Mouse (Mus musculus) C2C12 (cell line): ENCODE measurements around the gene Miga1. TPM values are rescaled to one million over a fixed set of nuclear protein-coding genes. Genes with fewer than 3 reads are reported as not detected.

Source experiments
- H3K27me3 ChIP-seq: one replicate; pipeline ENCODE4 v1.6.1; 2011; ENCODE audit not compliant: control insufficient read depth, insufficient read depth, insufficient read length
- H3K36me3 ChIP-seq: one replicate; pipeline ENCODE4 v1.6.1; 2011; ENCODE audit not compliant: control insufficient read depth, insufficient read depth
- H3K4me3 ChIP-seq: one replicate; pipeline ENCODE4 v1.5.1; 2011; ENCODE audit warnings: mild to moderate bottlenecking, control low read depth; ENCODE audit not compliant: poor library complexity, insufficient read depth, severe bottlenecking
- H3K79me2 ChIP-seq: one replicate; pipeline ENCODE4 v1.6.1; 2011; ENCODE audit not compliant: control insufficient read depth, insufficient read depth
- H3K79me3 ChIP-seq: one replicate; pipeline ENCODE4 v1.6.1; 2011; ENCODE audit warnings: low read depth, control low read depth
- H3ac ChIP-seq: one replicate; pipeline ENCODE3; 2011; ENCODE audit warnings: low read depth; ENCODE audit not compliant: control insufficient read depth, insufficient read length
- CEBPB ChIP-seq: IDR thresholded peaks from one replicate; pipeline ENCODE4 v1.6.1; 2011; ENCODE audit warnings: low read depth, mild to moderate bottlenecking, control low read depth, moderate library complexity
- CTCF ChIP-seq: IDR thresholded peaks from one replicate; pipeline ENCODE4 v1.5.1; 2011; ENCODE audit not compliant: control insufficient read depth, insufficient read depth, insufficient read length
- FOSL1 ChIP-seq: IDR thresholded peaks from one replicate; pipeline ENCODE4 v1.8.0; 2011; ENCODE audit warnings: mild to moderate bottlenecking, low read length; ENCODE audit not compliant: poor library complexity, insufficient read depth, severe bottlenecking
- MAX ChIP-seq: IDR thresholded peaks from one replicate; pipeline ENCODE4 v1.6.1; 2011; ENCODE audit warnings: mild to moderate bottlenecking, control low read depth
- MYOD1 ChIP-seq: IDR thresholded peaks from one replicate; pipeline ENCODE4 v1.6.1; 2011; ENCODE audit warnings: low read depth; ENCODE audit not compliant: control insufficient read depth, insufficient read length
- MYOG ChIP-seq: IDR thresholded peaks from one replicate; pipeline ENCODE4 v1.6.1; 2011; ENCODE audit not compliant: control insufficient read depth, insufficient read length; ENCODE audit errors: extremely low read depth
- USF1 ChIP-seq: IDR thresholded peaks from one replicate; pipeline ENCODE4 v1.6.1; 2011; ENCODE audit warnings: low read depth, mild to moderate bottlenecking, control low read depth, moderate library complexity
- polyA plus RNA-seq: library from polyadenylated mRNA; unstranded; fragments of >200 nt; fragmentation: generic; extraction: Trizol; gene quantifications from one replicate; pipeline ENCODE4 v1.2.1, GENCODE M21; 2012; ENCODE audit warnings: missing spikeins

Miga1 gene
- polyA plus RNA-seq, 1 experiment = 0.43 TPM

DNA sequence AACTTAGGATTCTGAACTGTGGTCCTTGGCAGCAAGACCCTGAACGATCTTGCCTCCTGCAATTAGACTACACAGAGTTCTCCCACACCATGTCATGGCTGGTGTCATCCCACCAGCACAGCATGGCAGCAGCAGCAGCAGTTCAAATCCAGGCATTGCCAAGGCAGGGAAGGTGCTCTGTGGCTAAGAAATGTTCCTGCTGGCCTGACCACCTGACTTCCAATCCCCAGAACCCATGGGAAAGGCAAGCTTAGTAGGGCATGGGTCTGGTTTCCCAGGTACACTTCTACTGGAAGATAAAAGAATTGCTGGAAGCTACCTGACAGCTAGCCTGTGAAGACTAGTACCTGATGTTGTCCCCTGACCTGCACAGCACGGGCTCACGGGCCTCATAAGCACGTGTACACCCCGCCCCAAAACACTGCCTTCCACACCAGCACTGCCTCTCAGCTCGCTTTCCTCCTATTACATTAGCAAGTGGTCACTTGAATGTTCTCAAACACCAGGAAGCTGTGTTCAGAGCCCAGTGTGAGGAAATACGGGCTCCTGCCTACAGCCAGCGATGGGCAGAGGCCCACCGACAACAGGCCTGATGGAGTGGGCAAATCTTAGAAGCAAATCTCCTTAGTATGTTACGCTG is 69.0 kb downstream of the Miga1 start:
- Histone ChIP-seq H3K36me3 (no peaks in the 10 kb centered on the region), H3K4me3 (no peak overlapping the region), H3K79me2 (no peaks in the 10 kb centered on the region), H3K27me3 (no peaks in the 10 kb centered on the region), H3K79me3 (no peaks in the 10 kb centered on the region), H3ac (no peak overlapping the region)
- no peak for TF ChIP-seq MAX
- no peak for TF ChIP-seq USF1
- no peak for TF ChIP-seq FOSL1
- TF ChIP-seq CEBPB = no peak
- no peak for TF ChIP-seq CTCF
- no peak for TF ChIP-seq MYOG
- no peak for TF ChIP-seq MYOD1

- Histone ChIP-seq H3K79me3 (peaks cover 4% of the 10 kb centered on the region), H3K27me3 (no peaks in the 10 kb centered on the region), H3K36me3 (no peaks in the 10 kb centered on the region), H3K4me3 (no peak overlapping the region), H3ac (no peak overlapping the region), H3K79me2 (peaks cover 24% of the 10 kb centered on the region)
- TF ChIP-seq USF1 (no peak), MYOD1 (no peak), CTCF (no peak), CEBPB (no peak), MYOG (no peak), MAX (no peak), FOSL1 (no peak)
Observed at GRCm38 (mm10) chr3:152268099-152268498, 72.1 kb downstream of the Miga1 start.

DNA sequence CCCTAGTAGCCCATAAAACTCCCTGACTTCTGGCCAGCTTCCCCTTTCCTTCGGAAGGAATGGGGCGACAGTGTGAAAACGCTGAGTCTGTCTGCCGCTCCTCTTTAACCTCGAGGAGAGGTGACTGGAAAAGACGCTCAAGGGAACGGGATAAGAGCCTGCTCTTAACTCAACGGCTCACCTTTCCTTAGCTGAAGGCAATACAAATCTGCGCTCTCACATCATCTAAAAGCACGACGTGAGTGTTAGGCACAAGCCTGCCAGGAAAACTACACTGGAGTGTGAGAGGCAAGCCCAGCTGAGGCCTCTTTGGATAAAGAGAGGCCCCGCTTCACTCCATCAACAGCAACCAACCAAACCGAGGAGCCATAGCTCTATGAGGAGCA is 74.2 kb downstream of the Miga1 start, which contains the start of gene Nexn:
Gene Nexn (minus strand): TSS at position 315 of the 386 bp plus-strand sequence.
- no peaks in the 10 kb centered on the region for H3K36me3 ChIP-seq
- TF ChIP-seq MAX = no peak
- TF ChIP-seq FOSL1 = no peak
- TF ChIP-seq CEBPB = no peak
- TF ChIP-seq MYOD1 = no peak
- TF ChIP-seq MYOG = no peak
- no peak for TF ChIP-seq USF1
- peaks cover 43% of the 10 kb centered on the region for H3K79me2 ChIP-seq
- no peaks in the 10 kb centered on the region for H3K27me3 ChIP-seq
- H3K79me3 ChIP-seq = peaks cover 8% of the 10 kb centered on the region
- H3K4me3 ChIP-seq = peak within 1 kb of the TSS; percentile 48
- H3ac ChIP-seq = peak within 1 kb of the TSS; percentile 94

DNA sequence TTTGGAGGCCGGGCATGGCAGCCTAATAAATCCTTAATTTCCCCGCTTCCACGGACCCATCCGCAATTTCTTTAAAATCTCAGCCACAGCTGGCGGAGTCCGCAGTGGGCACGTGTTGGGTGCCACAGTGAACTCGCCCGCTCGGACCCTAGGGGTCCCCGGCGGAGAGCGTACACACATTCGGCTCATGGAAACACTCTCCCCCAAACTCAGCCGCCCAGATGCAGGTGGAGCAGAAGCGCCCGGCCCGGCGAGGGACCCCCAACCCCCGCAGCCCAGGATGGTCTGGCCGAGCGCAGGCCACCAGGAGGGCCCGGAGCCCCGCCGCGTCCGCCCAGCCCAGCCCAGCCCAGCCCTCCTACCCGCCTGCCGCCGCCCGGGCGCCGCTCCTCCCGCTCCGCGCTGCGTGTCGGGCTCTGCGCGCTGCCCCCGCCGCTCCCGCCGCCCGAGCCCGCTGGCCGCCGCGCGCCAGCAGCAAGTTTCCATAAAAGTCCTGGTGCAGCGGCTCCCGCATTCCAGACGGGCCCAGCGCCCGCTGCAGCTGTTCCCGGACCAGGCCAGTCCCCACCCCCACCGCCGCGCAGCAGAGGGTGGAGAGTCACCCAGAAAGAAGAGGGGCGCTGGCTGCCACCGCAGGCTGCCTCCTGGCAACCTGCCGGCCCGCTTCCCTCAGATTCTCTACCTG is 74.7 kb downstream of the Miga1 start:
- peaks cover 8% of the 10 kb centered on the region for H3K79me3 ChIP-seq
- no peaks in the 10 kb centered on the region for H3K36me3 ChIP-seq
- TF ChIP-seq MYOG (no peak), MAX (peak; percentile 24), USF1 (peak; percentile 26), MYOD1 (peak; percentile 88)
- peak overlapping the region; percentile 94 for H3ac ChIP-seq
- H3K27me3 ChIP-seq = no peaks in the 10 kb centered on the region
- peaks cover 43% of the 10 kb centered on the region for H3K79me2 ChIP-seq
- peak overlapping the region; percentile 48 for H3K4me3 ChIP-seq

DNA sequence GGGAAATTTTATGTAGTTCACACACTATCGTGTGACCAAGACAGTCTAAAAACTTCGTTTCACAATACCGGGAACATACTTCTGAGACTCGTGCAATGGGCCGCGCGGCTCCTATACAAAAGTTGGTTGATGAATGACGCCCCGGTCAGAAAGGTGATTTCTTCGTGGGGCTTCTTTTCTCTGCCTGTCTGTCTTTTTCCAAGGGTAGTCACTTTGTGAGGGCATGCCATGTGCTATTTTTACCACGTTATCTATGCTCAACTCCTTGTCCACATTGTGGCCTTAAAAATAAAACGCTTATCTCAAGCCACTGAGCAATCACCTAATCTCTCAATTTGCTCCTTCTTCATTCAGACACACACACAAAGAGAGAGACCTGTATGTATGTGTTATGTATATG is 75.4 kb downstream of the Miga1 start:
- H3K27me3 ChIP-seq = no peaks in the 10 kb centered on the region
- peaks cover 8% of the 10 kb centered on the region for H3K79me3 ChIP-seq
- TF ChIP-seq MYOG (no peak), MAX (peak; percentile 26)
- H3ac ChIP-seq = peak overlapping the region; percentile 28
- H3K4me3 ChIP-seq = peak overlapping the region; percentile 48
- no peaks in the 10 kb centered on the region for H3K36me3 ChIP-seq
- peaks cover 43% of the 10 kb centered on the region for H3K79me2 ChIP-seq

DNA sequence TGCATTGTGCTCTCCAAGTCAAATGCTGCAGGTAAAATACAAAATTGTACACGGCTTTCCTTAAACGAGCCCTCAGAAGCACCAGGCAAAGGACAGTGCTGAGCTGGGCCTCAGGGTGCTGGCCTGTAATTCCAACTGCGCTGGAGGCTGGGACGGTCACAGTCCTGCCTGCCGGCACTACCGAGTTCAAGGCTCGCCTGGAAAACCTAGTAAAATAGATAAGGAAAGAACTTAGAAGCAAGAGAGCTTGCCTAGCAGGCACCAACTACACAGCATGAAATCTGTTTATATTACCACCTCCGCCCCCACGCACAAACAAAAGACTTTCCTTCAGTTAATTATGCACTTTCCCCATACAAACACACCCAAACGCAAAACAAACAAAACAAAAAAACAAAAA is 75.8 kb downstream of the Miga1 start:
- H3K4me3 ChIP-seq = peak overlapping the region; percentile 48
- H3ac ChIP-seq = no peak overlapping the region
- no peaks in the 10 kb centered on the region for H3K27me3 ChIP-seq
- H3K79me3 ChIP-seq = peaks cover 8% of the 10 kb centered on the region
- no peaks in the 10 kb centered on the region for H3K36me3 ChIP-seq
- H3K79me2 ChIP-seq = peaks cover 43% of the 10 kb centered on the region
- no peak for TF ChIP-seq FOSL1
- no peak for TF ChIP-seq USF1
- TF ChIP-seq MAX = no peak
- TF ChIP-seq MYOD1 = no peak
- TF ChIP-seq MYOG = no peak
- TF ChIP-seq CEBPB = no peak
- TF ChIP-seq CTCF = no peak
